Mouse (Mus musculus) stomach, postnatal 0 days (tissue): ENCODE data around the gene Mok.

Experiments used
- CTCF ChIP-seq: IDR thresholded peaks from 2 replicates; pipeline ENCODE4 v1.5.1; 2016; ENCODE audit warnings: antibody characterized with exemption, low read depth, mild to moderate bottlenecking, moderate library complexity
- EP300 ChIP-seq: optimal IDR thresholded peaks from 2 replicates; pipeline ENCODE3; 2016; ENCODE audit warnings: antibody characterized with exemption

DNA sequence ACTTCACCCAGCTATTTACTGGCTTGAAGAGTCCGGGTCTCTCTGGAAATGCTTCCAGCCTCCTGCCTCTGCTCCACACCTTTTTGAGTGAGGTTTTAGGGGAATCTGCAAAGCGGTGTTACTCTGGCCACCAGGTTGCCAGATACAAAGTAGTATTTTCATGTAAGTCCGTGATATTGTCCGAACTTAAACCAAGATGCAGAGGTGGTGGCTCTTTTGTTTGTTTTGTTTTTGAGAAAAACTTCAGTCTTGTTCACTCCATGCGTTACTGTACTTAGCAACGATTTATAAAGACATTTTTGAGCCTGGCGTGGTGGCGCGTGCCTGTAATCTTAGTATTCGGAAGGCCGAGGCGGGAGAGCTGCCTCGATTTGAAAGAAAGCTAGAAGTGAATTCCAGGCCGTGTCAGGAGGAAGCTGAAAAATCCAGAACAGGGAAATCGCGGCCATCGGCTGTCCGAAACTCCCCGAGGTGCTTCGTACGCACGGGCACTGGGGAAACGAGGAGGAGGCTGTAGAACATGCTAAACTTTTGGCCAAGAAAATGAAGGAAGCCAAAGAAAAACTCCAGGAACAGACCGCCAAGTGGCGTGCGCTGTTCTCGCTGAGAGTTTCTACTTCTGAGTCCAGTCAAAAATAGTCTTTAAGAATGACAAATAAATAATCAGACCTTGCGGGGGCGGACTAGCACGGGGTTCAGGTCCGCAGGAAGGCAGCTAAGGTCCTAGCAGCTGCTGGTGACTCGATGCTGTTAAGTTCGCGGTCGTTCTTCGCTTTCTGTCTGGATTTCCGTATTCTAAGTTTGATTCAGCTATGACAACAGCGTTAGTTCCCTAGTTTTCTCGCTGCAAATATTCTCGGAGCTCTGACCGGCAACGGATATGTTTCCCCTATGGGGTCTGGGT, 3.7 kb upstream of the Mok start:
- TF ChIP-seq CTCF (no peak), EP300 (no peak)
